Mouse (Mus musculus) olfactory bulb, adult 2 months (tissue): ENCODE results near the gene Rfx4.

Experiments
- CTCF ChIP-seq: fragments of 200-500 bp; IDR thresholded peaks from 2 replicates; pipeline ENCODE4 v1.5.1; 2012; ENCODE audit warnings: low read depth, mild to moderate bottlenecking, low read length, moderate library complexity; ENCODE audit not compliant: insufficient read depth
- POLR2A ChIP-seq: fragments of 200-500 bp; IDR thresholded peaks from 2 replicates; pipeline ENCODE4 v1.6.1; 2012; ENCODE audit warnings: mild to moderate bottlenecking, low read depth, low read length, moderate library complexity; ENCODE audit not compliant: insufficient read depth

GRCm38 (mm10) chr10:84790323-84790722 lies 34.5 kb downstream of the Rfx4 start:
- TF ChIP-seq POLR2A, result no peak
- no peak for TF ChIP-seq CTCF
